Mouse (Mus musculus) embryonic facial prominence, embryonic 12.5 days (tissue): ENCODE results near the gene Usp21. TPM values are rescaled to one million over a fixed set of nuclear protein-coding genes. Genes with fewer than 3 reads are reported as not detected.
"Not testable (repeated sequence)": the region's sequence is repeated elsewhere in the genome, so short reads cannot be mapped to it uniquely, and the experiment has no call there.

Source experiments
- ATAC-seq: fragments of 200-750 bp; cut with Nextera tagmentation; 2 replicates; pipeline ENCODE4 v1.8.0; 2017; ENCODE audit not compliant: insufficient number of reproducible peaks, insufficient read depth, low FRiP score, low TSS enrichment
- H3K27ac ChIP-seq: fragments of 300-500 bp; sonication (generic); 2 replicates; pipeline ENCODE4 v1.5.1; 2016; ENCODE audit warnings: mild to moderate bottlenecking
- H3K27me3 ChIP-seq: fragments of 300-500 bp; sonication (generic); 2 replicates; pipeline ENCODE4 v1.6.1; 2016; ENCODE audit warnings: mild to moderate bottlenecking, moderate library complexity
- H3K36me3 ChIP-seq: fragments of 300-500 bp; sonication (generic); 2 replicates; pipeline ENCODE4 v1.6.1; 2016; ENCODE audit warnings: mild to moderate bottlenecking
- H3K4me1 ChIP-seq: fragments of 300-500 bp; sonication (generic); 2 replicates; pipeline ENCODE4 v1.6.1; 2016
- H3K4me2 ChIP-seq: fragments of 300-500 bp; sonication (generic); replicated peaks from 2 replicates; pipeline ENCODE4 v1.6.1; 2016; ENCODE audit warnings: mild to moderate bottlenecking, moderate library complexity
- H3K4me3 ChIP-seq: fragments of 300-500 bp; sonication (generic); 2 replicates; pipeline ENCODE4 v1.5.1; 2016; ENCODE audit warnings: mild to moderate bottlenecking
- H3K9ac ChIP-seq: fragments of 300-500 bp; sonication (generic); 2 replicates; pipeline ENCODE4 v1.6.1; 2016; ENCODE audit warnings: mild to moderate bottlenecking, moderate library complexity
- H3K9me3 ChIP-seq: fragments of 300-500 bp; sonication (generic); 2 replicates; pipeline ENCODE4 v1.6.1; 2016; ENCODE audit warnings: mild to moderate bottlenecking, moderate library complexity
- WGBS: fragments of 180-500 bp; shearing (Covaris S2); methylation state at CpG from one replicate; pipeline ENCODE4 v1.1.7; 2016; 5-methylcytosine and 5-hydroxymethylcytosine counted together
- polyA plus RNA-seq: library from polyadenylated mRNA; unstranded; fragments of >200 nt; fragmentation: Nextera tagmentation; extraction: Ambion mirVana; gene quantifications from 2 replicates; pipeline ENCODE4 v1.2.1, GENCODE M21; 2016

Usp21 gene
- polyA plus RNA-seq, result 135 and 139 TPM in 2 replicates

- H3K27me3 ChIP-seq, result no peaks in the 10 kb centered on the region
- H3K4me1 ChIP-seq, result peaks cover 19% of the 10 kb centered on the region
- H3K9me3 ChIP-seq, result no peaks in the 10 kb centered on the region
- H3K4me3 ChIP-seq, result peak within 1 kb of the TSS; percentile 89
- ATAC-seq, result peak; percentile 91
- under 1% methylated on average over 49 of the region's 49 CpGs for WGBS
- peak within 1 kb of the TSS; percentile 95 for H3K9ac ChIP-seq
- peak within 1 kb of the TSS; percentile 93 for H3K27ac ChIP-seq
- peak within 1 kb of the TSS; percentile 62 for H3K4me2 ChIP-seq
- H3K36me3 ChIP-seq, result peaks cover 57% of the 10 kb centered on the region
These were observed at the start of gene Usp21 for GRCm38 (mm10) chr1:171287136-171288081. Gene Usp21, minus strand, starts transcription at chr1:171287991.

GRCm38 (mm10) chr1:171330216-171330560 lies 42.4 kb upstream of the Usp21 start:
- Histone ChIP-seq H3K4me2 (peak overlapping the region; percentile 65), H3K4me1 (peaks cover 21% of the 10 kb centered on the region), H3K9me3 (no peaks in the 10 kb centered on the region), H3K36me3 (no peaks in the 10 kb centered on the region; the same call in 1 of the 2 replicates), H3K27ac (peak overlapping the region; percentile 99), H3K9ac (peak overlapping the region; percentile 92), H3K27me3 (no peaks in the 10 kb centered on the region), H3K4me3 (peak overlapping the region; percentile 85)
- peak; percentile 4; the same call in 1 of the 2 replicates for ATAC-seq
- WGBS, result 0% methylated on average over 4 of the region's 4 CpGs

- Histone ChIP-seq H3K9ac (peak overlapping the region; percentile 92), H3K4me3 (peak overlapping the region; percentile 85), H3K4me2 (peak overlapping the region; percentile 65), H3K27me3 (no peaks in the 10 kb centered on the region), H3K4me1 (peaks cover 21% of the 10 kb centered on the region), H3K27ac (peak overlapping the region; percentile 99), H3K9me3 (no peaks in the 10 kb centered on the region), H3K36me3 (no peaks in the 10 kb centered on the region; the same call in 1 of the 2 replicates)
- WGBS, result under 1% methylated on average over 49 of the region's 61 CpGs
- peak; percentile 89 for ATAC-seq
These were observed 41.8 kb upstream of the Usp21 start for GRCm38 (mm10) chr1:171329433-171330215.

- peak within 1 kb of the TSS; percentile 85 for H3K4me3 ChIP-seq
- peak within 1 kb of the TSS; percentile 92 for H3K9ac ChIP-seq
- no peaks in the 10 kb centered on the region for H3K9me3 ChIP-seq
- H3K27me3 ChIP-seq, result no peaks in the 10 kb centered on the region
- H3K27ac ChIP-seq, result peak within 1 kb of the TSS; percentile 99
- no peaks in the 10 kb centered on the region for H3K36me3 ChIP-seq
- ATAC-seq, result peak; percentile 94
- H3K4me2 ChIP-seq, result peak within 1 kb of the TSS; percentile 65
- peaks cover 21% of the 10 kb centered on the region for H3K4me1 ChIP-seq
- WGBS, result 1% methylated on average over 39 of the region's 48 CpGs
These were observed 41.1 kb upstream of the Usp21 start, which contains the start of gene Dedd for GRCm38 (mm10) chr1:171328839-171329432. Gene Dedd, plus strand, starts transcription at chr1:171329145.

GRCm38 (mm10) chr1:171328244-171328643 lies 40.5 kb upstream of the Usp21 start:
- Histone ChIP-seq H3K9me3 (no peaks in the 10 kb centered on the region), H3K27ac (peak overlapping the region; percentile 99), H3K36me3 (no peaks in the 10 kb centered on the region), H3K27me3 (no peaks in the 10 kb centered on the region), H3K4me3 (peak overlapping the region; percentile 85), H3K4me1 (peaks cover 21% of the 10 kb centered on the region), H3K4me2 (peak overlapping the region; percentile 65), H3K9ac (peak overlapping the region; percentile 92)
- 31% methylated on average over 9 of the region's 9 CpGs for WGBS
- ATAC-seq, result no peak

GRCm38 (mm10) chr1:171326588-171326987 lies 38.8 kb upstream of the Usp21 start:
- WGBS, result 85% methylated on average over 4 of the region's 4 CpGs
- H3K36me3 ChIP-seq, H3K9ac ChIP-seq, H3K27me3 ChIP-seq, H3K4me3 ChIP-seq, H3K27ac ChIP-seq, H3K4me2 ChIP-seq, H3K9me3 ChIP-seq, ATAC-seq: not testable (repeated sequence)
- peaks cover 21% of the 10 kb centered on the region for H3K4me1 ChIP-seq

GRCm38 (mm10) chr1:171325571-171325970 lies 37.8 kb upstream of the Usp21 start:
- H3K9ac ChIP-seq, result no peak overlapping the region
- 75% methylated on average over 2 of the region's 2 CpGs for WGBS

GRCm38 (mm10) chr1:171322012-171322411 lies 34.2 kb upstream of the Usp21 start:
- 0 out of 2 replicates have a peak, but pooled peaks have one; percentile 41 for ATAC-seq
- H3K27ac ChIP-seq, result no peak overlapping the region
- no peak overlapping the region for H3K4me2 ChIP-seq
- no peak overlapping the region for H3K9ac ChIP-seq
- WGBS, result 75% methylated on average over 1 of the region's 1 CpGs
- H3K9me3 ChIP-seq, result no peaks in the 10 kb centered on the region
- H3K36me3 ChIP-seq, result no peaks in the 10 kb centered on the region
- no peaks in the 10 kb centered on the region for H3K4me1 ChIP-seq
- H3K4me3 ChIP-seq, result no peak overlapping the region
- no peaks in the 10 kb centered on the region for H3K27me3 ChIP-seq

More at GRCm38 (mm10) chr1:171325571-171325970, 37.8 kb upstream of the Usp21 start:
- Histone ChIP-seq H3K9me3 (no peaks in the 10 kb centered on the region), H3K4me2 (no peak overlapping the region), H3K4me1 (peaks cover 15% of the 10 kb centered on the region), H3K27ac (no peak overlapping the region), H3K4me3 (no peak overlapping the region), H3K36me3 (no peaks in the 10 kb centered on the region), H3K27me3 (no peaks in the 10 kb centered on the region)
- ATAC-seq, result no peak

- Histone ChIP-seq H3K9me3 (no peaks in the 10 kb centered on the region), H3K4me1 (no peaks in the 10 kb centered on the region), H3K4me2 (no peak overlapping the region), H3K4me3 (no peak overlapping the region), H3K9ac (no peak overlapping the region), H3K27ac (no peak overlapping the region), H3K36me3 (no peaks in the 10 kb centered on the region), H3K27me3 (no peaks in the 10 kb centered on the region)
- ATAC-seq, result no peak
These were observed 33.6 kb upstream of the Usp21 start for GRCm38 (mm10) chr1:171321415-171321814.

- Histone ChIP-seq H3K27ac (no peak overlapping the region), H3K4me2 (no peak overlapping the region; the same call in 1 of the 2 replicates), H3K4me3 (no peak overlapping the region), H3K27me3 (no peaks in the 10 kb centered on the region), H3K9me3 (no peaks in the 10 kb centered on the region), H3K4me1 (no peaks in the 10 kb centered on the region), H3K9ac (no peak overlapping the region), H3K36me3 (no peaks in the 10 kb centered on the region)
- 7% methylated on average over 5 of the region's 5 CpGs for WGBS
- ATAC-seq, result no peak
These were observed 32.4 kb upstream of the Usp21 start for GRCm38 (mm10) chr1:171320151-171320550.

GRCm38 (mm10) chr1:171319748-171320147 lies 32.0 kb upstream of the Usp21 start:
- Histone ChIP-seq H3K4me3 (no peak overlapping the region), H3K9me3 (no peaks in the 10 kb centered on the region), H3K27me3 (no peaks in the 10 kb centered on the region), H3K4me2 (no peak overlapping the region; the same call in 1 of the 2 replicates), H3K9ac (no peak overlapping the region), H3K27ac (no peak overlapping the region), H3K36me3 (no peaks in the 10 kb centered on the region), H3K4me1 (no peaks in the 10 kb centered on the region)
- 10% methylated on average over 7 of the region's 7 CpGs for WGBS
- no peak for ATAC-seq
